ENCODE assay signal across 11 mouse cellular contexts in the genomic region with DNA sequence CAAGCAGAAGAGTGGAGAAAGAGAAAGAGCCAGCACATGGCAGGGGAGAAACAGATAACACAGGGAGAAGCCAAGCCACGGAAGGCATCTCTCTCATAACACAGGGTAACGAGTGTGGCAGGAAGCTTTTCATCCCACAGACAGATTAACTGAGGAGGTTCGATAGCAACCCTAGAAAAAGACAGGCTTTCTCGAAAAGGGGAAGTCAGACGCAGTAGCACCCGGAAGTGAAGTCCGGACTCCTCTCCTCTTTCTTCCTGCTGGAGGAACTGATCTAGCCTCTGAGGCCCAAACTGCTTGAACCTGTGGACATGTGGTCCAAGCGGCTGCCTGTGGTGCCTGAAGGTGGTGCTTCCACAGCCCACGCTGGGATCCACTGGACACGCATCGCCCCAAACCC. TPM values are rescaled to one million over a fixed set of nuclear protein-coding genes. Genes with fewer than 3 reads are reported as not detected.
DNase-seq lines count a peak whose midpoint lies in the region; ATAC-seq and TF ChIP-seq lines count a peak whose summit lies in the region.
"Had no signal": no experiment of that assay in that cellular context is flagged by ENCODE, and none has a peak within 500 bp of the region (broad histone marks: within the 10 kb centered on the region; RNA-seq: fewer than 3 reads in every experiment).

No protein-coding gene starts in this region.

- peak overlapping the region; percentile 9; the same call in 1 of the 2 replicates for H3K4me2 ChIP-seq in heart, postnatal 0 days (ENCODE audit: low read depth, low read length)
- H3K4me2 ChIP-seq in heart, embryonic 11.5 days: no peak overlapping the region
- H3K4me2 ChIP-seq: forebrain, embryonic 15.5 days; stomach, embryonic 15.5 days had no signal

- H3K36me3 ChIP-seq in heart, postnatal 0 days (replicated peaks; ENCODE audit: control insufficient read depth, insufficient read depth, low read length): no peaks in the 10 kb centered on the region
- H3K36me3 ChIP-seq in heart, embryonic 11.5 days (ENCODE audit: control insufficient read depth, insufficient read depth, low read length): no peaks in the 10 kb centered on the region
- no peaks in the 10 kb centered on the region for H3K36me3 ChIP-seq in splenic B cell, adult 2 months (ENCODE audit: control insufficient read depth, insufficient read depth, low read length, poor library complexity, severe bottlenecking)
- H3K36me3 ChIP-seq: forebrain, embryonic 15.5 days; stomach, embryonic 15.5 days had no signal

- H3K27me3 ChIP-seq in heart, postnatal 0 days (ENCODE audit: control insufficient read depth, insufficient read depth, low read length): no peaks in the 10 kb centered on the region
- H3K27me3 ChIP-seq in heart, embryonic 11.5 days (ENCODE audit: control insufficient read depth, insufficient read depth, low read length): no peaks in the 10 kb centered on the region
- H3K27me3 ChIP-seq in splenic B cell, adult 2 months (ENCODE audit: control insufficient read depth, insufficient read depth, low read length, poor library complexity, severe bottlenecking): no peaks in the 10 kb centered on the region
- H3K27me3 ChIP-seq: forebrain, embryonic 15.5 days; stomach, embryonic 15.5 days had no signal

- no peak for TF ChIP-seq CTCF in heart, postnatal 0 days (IDR thresholded peaks at IDR 0.05; ENCODE audit: low read depth)
- no peak for TF ChIP-seq CTCF in bone marrow macrophage, adult 2 months (IDR thresholded peaks at IDR 0.05; ENCODE audit: low read depth, low read length)
- TF ChIP-seq CTCF in left cerebral cortex, adult 2 months (IDR thresholded peaks at IDR 0.05): no peak

- DNase-seq in heart, postnatal 0 days (ENCODE audit: low spot score): no peak
- DNase-seq in lung, postnatal 36 days: peak; percentile 43
- peak; percentile 74 for DNase-seq in splenic B cell, adult 2 months (ENCODE audit: low read depth, low spot score)
- no peak for DNase-seq in adrenal gland, adult 18-20 months (ENCODE audit: low spot score in 2 of 2)
- DNase-seq in kidney, postnatal 14 days: no peak
- DNase-seq in left cerebral cortex, adult 2 months (ENCODE audit: extremely low spot score in 1 of 2, low spot score in 2 of 2): no peak

- no peak for TF ChIP-seq EP300 in heart, postnatal 0 days (IDR thresholded peaks at IDR 0.05; ENCODE audit: low read depth)

- intact Hi-C loops in left cerebral cortex, adult 2 months (cut with DNase I): loop anchor here (1.0 to 10.0 kb wide), 3 partner anchors 81 to 807 kb away; no protein-coding TSS in a partner anchor

- no peaks in the 10 kb centered on the region for H3K9me3 ChIP-seq in heart, postnatal 0 days (replicated peaks; ENCODE audit: control insufficient read depth, low read length)
- H3K9me3 ChIP-seq in heart, embryonic 11.5 days (replicated peaks; ENCODE audit: control insufficient read depth, low read length): no peaks in the 10 kb centered on the region
- H3K9me3 ChIP-seq: forebrain, embryonic 15.5 days; stomach, embryonic 15.5 days had no signal

- H3K9ac ChIP-seq in heart, postnatal 0 days (replicated peaks; ENCODE audit: low read depth, low read length): no peak overlapping the region
- no peak overlapping the region for H3K9ac ChIP-seq in heart, embryonic 11.5 days (ENCODE audit: low read depth, low read length)
- H3K9ac ChIP-seq: forebrain, embryonic 15.5 days; stomach, embryonic 15.5 days had no signal

- no peak for ATAC-seq in heart, postnatal 0 days (ENCODE audit: insufficient read depth, low read depth)
- ATAC-seq in heart, embryonic 11.5 days (replicated peaks; ENCODE audit: insufficient number of reproducible peaks, low FRiP score, low TSS enrichment): no peak
- ATAC-seq: intestine, postnatal 0 days had no signal

- H3K4me3 ChIP-seq in heart, postnatal 0 days (ENCODE audit: low read depth, low read length): no peak overlapping the region
- H3K4me3 ChIP-seq in heart, embryonic 11.5 days (ENCODE audit: low read depth, low read length): no peak overlapping the region
- peak overlapping the region; percentile 32 for H3K4me3 ChIP-seq in bone marrow macrophage, adult 2 months (ENCODE audit: insufficient read depth, low read length)
- H3K4me3 ChIP-seq in left cerebral cortex, adult 2 months: no peak overlapping the region
- H3K4me3 ChIP-seq: forebrain, embryonic 15.5 days; stomach, embryonic 15.5 days had no signal

- WGBS in heart, postnatal 0 days: 67% methylated on average over 11 of the region's 11 CpGs
- WGBS in heart, embryonic 11.5 days (ENCODE audit: insufficient replicate concordance): 69% methylated on average over 11 of the region's 11 CpGs

- no peaks in the 10 kb centered on the region for H3K4me1 ChIP-seq in heart, postnatal 0 days (ENCODE audit: control insufficient read depth, insufficient read depth)
- H3K4me1 ChIP-seq in heart, embryonic 11.5 days (ENCODE audit: control insufficient read depth, insufficient read depth, low read length): 0 out of 2 replicates have a peak, but pooled peaks cover 2% of the 10 kb centered on the region
- peaks cover 38% of the 10 kb centered on the region for H3K4me1 ChIP-seq in bone marrow macrophage, adult 2 months (ENCODE audit: control insufficient read depth, insufficient read depth, low read length)
- H3K4me1 ChIP-seq: forebrain, embryonic 15.5 days had no signal

- H3K27ac ChIP-seq in heart, postnatal 0 days (ENCODE audit: low read depth): peak overlapping the region; percentile 21; the same call in 1 of the 2 replicates
- no peak overlapping the region for H3K27ac ChIP-seq in heart, embryonic 11.5 days (ENCODE audit: low read depth, low read length)
- peak overlapping the region; percentile 89 for H3K27ac ChIP-seq in bone marrow macrophage, adult 2 months (ENCODE audit: insufficient read depth, low read depth, low read length)
- no peak overlapping the region for H3K27ac ChIP-seq in left cerebral cortex, adult 2 months
- H3K27ac ChIP-seq: forebrain, embryonic 15.5 days; stomach, embryonic 15.5 days had no signal

- no peak for TF ChIP-seq POLR2A in bone marrow macrophage, adult 2 months (IDR thresholded peaks at IDR 0.05; ENCODE audit: borderline replicate concordance, low read depth, low read length)

RNA-seq across cellular contexts. Expression of a gene that starts 15.3 kb away (rescaled TPM):
- not detected in 2 replicates for total RNA-seq in heart, postnatal 0 days (2014; rRNA removed; ENCODE audit: low replicate concordance)
- 0.05 TPM in 1 of 2 replicates, not detected in the other for polyA plus RNA-seq in heart, postnatal 0 days (2015; fragmentation: Nextera tagmentation; extraction: Ambion mirVana)
- polyA plus RNA-seq in heart, embryonic 11.5 days (2014; fragmentation: Nextera tagmentation; extraction: Ambion mirVana): 0.44 and 0.77 TPM in 2 replicates
- polyA plus RNA-seq in bone marrow macrophage, adult 2 months (2012; ENCODE audit: insufficient read depth, insufficient read length, missing spikeins): not detected in 2 replicates
- total RNA-seq in adrenal gland, adult 18-20 months (2021): 1 to 10 TPM; 1.9 to 4.9 TPM
- 10 to 100 TPM; 28.1 TPM for total RNA-seq in left cerebral cortex, adult 2 months (2021)

RNA-seq across cellular contexts. Expression of a gene that starts 38.5 kb away (rescaled TPM):
- total RNA-seq in heart, postnatal 0 days (2014; rRNA removed; ENCODE audit: low replicate concordance): 0.08 and 1.6 TPM in 2 replicates
- polyA plus RNA-seq in heart, postnatal 0 days (2015; fragmentation: Nextera tagmentation; extraction: Ambion mirVana): 0.63 and 0.88 TPM in 2 replicates
- polyA plus RNA-seq in heart, embryonic 11.5 days (2014; fragmentation: Nextera tagmentation; extraction: Ambion mirVana): 1.7 and 1.9 TPM in 2 replicates
- polyA plus RNA-seq in bone marrow macrophage, adult 2 months (2012; ENCODE audit: insufficient read depth, insufficient read length, missing spikeins): 96.8 and 118 TPM in 2 replicates
- 1 to 10 TPM; 2.4 to 3.6 TPM for total RNA-seq in adrenal gland, adult 18-20 months (2021)
- 1 to 10 TPM; 3.5 to 3.8 TPM for total RNA-seq in left cerebral cortex, adult 2 months (2021)

RNA-seq across cellular contexts. Expression of a gene that starts 45.4 kb away (rescaled TPM):
- 1.5 and 1.6 TPM in 2 replicates for total RNA-seq in heart, postnatal 0 days (2014; rRNA removed; ENCODE audit: low replicate concordance)
- polyA plus RNA-seq in heart, postnatal 0 days (2015; fragmentation: Nextera tagmentation; extraction: Ambion mirVana): 0.41 and 0.44 TPM in 2 replicates
- 6.8 and 7.3 TPM in 2 replicates for polyA plus RNA-seq in heart, embryonic 11.5 days (2014; fragmentation: Nextera tagmentation; extraction: Ambion mirVana)
- polyA plus RNA-seq in bone marrow macrophage, adult 2 months (2012; ENCODE audit: insufficient read depth, insufficient read length, missing spikeins): not detected in 2 replicates
- under 1 TPM; 0.10 to 0.17 TPM for total RNA-seq in adrenal gland, adult 18-20 months (2021)
- under 1 TPM; 0.07 to 0.25 TPM for total RNA-seq in left cerebral cortex, adult 2 months (2021)

Comparison
In these comparisons a context has a peak if more than half of its experiments do, and no peak if none do; other contexts are left out.
1. H3K27ac ChIP-seq: peak in heart, postnatal 0 days (single experiment) and bone marrow macrophage, adult 2 months (single experiment); none in heart, embryonic 11.5 days (single experiment) and left cerebral cortex, adult 2 months (single experiment).
2. DNase-seq: peak in lung, postnatal 36 days (single experiment) and splenic B cell, adult 2 months (single experiment); none in heart, postnatal 0 days (single experiment), adrenal gland, adult 18-20 months (0 of 2), kidney, postnatal 14 days (single experiment) and left cerebral cortex, adult 2 months (0 of 2).
3. RNA of a gene that starts 15.3 kb away (total RNA-seq): 28.1 TPM in left cerebral cortex, adult 2 months; 1.9 to 4.9 TPM in adrenal gland, adult 18-20 months and not detected in heart, postnatal 0 days; every median in the first group is over 4 times any median in the second.